Mouse (Mus musculus) liver (tissue): ENCODE measurements around the gene Ap1m2.
"Not testable (repeated sequence)": the region's sequence is repeated elsewhere in the genome, so short reads cannot be mapped to it uniquely, and the experiment has no call there.

Experiments
- DNase-seq: peaks from one replicate; pipeline ENCODE4 v3.0.0-alpha.2; 2020; ENCODE audit warnings: mixed read lengths

The Ap1m2 gene

DNA sequence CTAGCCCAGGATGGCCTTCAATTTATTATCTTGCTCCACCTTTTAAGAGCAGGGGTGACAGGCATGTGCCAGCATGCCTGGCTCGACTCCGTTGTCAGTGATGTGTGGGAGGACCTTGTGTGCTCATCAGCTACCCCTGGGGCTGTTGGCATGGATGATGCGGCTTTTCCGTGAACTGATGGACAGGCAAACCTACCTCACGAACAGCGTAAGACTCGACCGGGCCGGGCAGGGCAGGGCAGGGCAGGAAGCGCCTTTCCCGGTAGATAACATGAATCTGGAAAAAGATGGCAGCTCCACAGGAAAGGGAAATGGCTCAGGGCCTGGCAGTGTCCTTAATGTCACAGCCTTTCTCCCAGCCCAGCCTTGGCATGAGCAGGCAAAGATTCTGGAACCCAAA, 12.1 kb upstream of the Ap1m2 start:
- DNase-seq, result no peak

GRCm38 (mm10) chr9:21322917-21323297, 10.8 kb upstream of the Ap1m2 start:
- not testable (repeated sequence) for DNase-seq

DNA sequence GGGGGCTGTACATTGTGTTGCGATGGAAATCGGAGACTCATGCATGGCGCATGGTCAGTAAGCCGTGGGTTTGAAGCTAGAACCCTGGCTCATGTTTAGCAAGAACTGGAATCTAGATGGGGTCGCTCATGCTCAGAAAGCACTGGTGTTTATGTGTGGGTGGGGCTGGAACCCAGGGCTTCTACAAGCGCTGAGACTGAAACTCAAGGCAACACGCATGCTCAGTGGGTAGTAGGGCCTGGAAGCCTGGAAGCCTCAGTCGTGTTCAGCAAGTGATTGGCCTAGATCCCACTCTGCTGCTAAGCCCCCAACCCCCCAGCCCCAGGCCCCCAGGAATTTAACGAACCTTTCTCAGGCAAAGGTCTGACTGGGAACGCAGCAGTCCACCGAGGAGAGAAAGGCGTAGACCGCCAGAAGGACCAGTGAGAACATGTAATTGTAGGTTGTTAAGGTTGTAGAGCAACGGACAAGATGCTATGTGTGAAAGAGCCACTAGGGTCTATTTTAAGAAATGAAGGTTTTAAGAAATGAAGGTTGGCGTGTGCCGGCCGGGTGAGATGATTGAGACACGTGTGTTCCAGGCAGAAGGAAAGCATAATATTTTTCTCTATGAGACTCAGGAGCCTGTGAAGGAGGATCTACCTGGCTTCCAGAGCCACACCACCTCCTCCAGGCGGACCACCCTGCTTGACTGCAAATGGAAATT, 10.2 kb upstream of the Ap1m2 start:
- no peak for DNase-seq

- DNase-seq, result peak; percentile 78
Observed at GRCm38 (mm10) chr9:21321513-21321835, 9.3 kb upstream of the Ap1m2 start.

- peak; percentile 91 for DNase-seq
Observed at GRCm38 (mm10) chr9:21320619-21321512, 8.7 kb upstream of the Ap1m2 start, which contains the start of gene Slc44a2. Slc44a2 (plus strand) TSS chr9:21320698.

- DNase-seq, result no peak
Observed at GRCm38 (mm10) chr9:21320280-21320618, 8.1 kb upstream of the Ap1m2 start.

DNA sequence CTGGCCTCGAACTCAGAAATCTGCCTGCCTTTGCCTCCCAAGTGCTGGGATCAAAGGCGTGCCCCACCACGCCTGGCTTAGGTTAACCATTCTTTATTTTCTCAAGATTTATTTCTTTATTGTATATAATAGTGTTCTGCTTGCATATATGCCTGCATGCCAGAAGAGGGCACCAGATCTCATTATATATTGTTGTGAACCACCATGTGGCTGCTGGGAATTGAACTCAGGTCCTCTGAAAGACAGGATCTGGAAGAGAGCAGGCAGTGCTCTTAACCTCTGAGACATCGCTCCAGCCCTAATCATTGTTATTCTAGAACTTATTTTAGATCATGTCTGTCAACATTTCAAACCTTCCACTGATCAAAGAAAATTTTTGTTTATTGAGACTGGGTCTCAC, 7.4 kb upstream of the Ap1m2 start:
- no peak for DNase-seq

- DNase-seq, result no peak
Observed at GRCm38 (mm10) chr9:21318792-21319191, 6.7 kb upstream of the Ap1m2 start.

DNA sequence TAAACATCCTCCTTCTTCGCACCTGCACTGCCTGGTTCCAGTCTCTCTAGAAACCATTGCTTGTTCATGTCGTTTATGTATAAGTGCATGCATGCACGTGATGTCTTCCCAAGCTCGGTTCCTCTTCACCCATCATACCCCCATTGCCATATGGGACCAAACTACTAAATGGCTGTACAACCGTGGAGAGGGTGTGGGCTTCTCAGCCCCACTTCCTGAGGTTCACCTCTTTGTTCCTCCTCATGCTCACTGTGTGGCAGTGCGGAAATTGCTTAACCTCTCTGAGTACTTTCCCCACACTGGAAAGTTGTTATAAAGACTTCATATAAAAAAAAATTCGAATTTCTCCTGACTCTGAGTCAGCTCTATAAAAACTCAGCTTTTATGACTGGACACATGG, 4.6 kb upstream of the Ap1m2 start:
- DNase-seq, result no peak

- no peak for DNase-seq
Observed at GRCm38 (mm10) chr9:21315421-21315820, 3.3 kb upstream of the Ap1m2 start.

- DNase-seq, result peak; percentile 76
Observed at GRCm38 (mm10) chr9:21314367-21315140, 2.4 kb upstream of the Ap1m2 start.

- DNase-seq, result peak; percentile 93
Observed at GRCm38 (mm10) chr9:21313394-21313793, 1.3 kb upstream of the Ap1m2 start.

- DNase-seq, result no peak
Observed at GRCm38 (mm10) chr9:21311695-21312094, 442 bp downstream of the Ap1m2 start.

- DNase-seq, result no peak
Observed at GRCm38 (mm10) chr9:21309150-21309741, 2.9 kb downstream of the Ap1m2 start.

DNA sequence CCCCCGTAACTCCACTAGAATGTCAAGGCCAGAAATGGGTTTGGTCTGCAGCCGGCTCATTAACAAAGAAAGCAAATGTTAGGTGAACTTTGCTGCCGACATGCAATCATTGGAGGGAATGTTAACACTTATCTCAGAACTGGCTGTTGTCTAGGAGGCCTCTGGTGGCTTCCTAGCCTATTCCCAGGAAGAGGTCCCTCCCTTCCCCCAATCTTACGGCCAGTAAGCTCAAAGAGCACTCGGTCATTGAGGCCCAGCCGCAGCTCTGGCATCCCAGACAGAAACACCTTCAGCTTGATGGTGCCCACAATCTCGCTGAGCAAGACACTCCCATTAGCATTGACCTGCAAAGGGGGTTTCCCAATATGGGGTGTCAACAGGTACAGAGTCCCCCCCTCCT, 7.1 kb downstream of the Ap1m2 start:
- no peak for DNase-seq

DNA sequence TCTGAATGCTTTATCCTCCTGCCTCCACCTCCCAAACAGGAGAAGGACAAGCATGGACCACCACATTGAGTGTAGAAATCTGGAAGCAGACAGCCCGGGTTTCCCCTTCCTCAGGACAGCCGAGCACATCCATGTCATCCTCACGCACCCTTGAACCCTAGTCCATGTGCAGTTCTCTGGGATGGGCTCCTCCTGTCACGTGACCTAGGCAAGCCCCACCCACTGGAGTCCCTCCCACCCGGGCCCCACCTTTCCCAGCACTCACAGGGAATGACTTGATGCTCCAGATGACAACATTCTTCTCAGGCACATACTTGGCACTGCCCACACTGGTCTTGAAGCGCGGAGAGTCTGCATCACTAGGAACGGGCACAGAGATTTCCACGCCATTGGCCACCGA, 13.1 kb downstream of the Ap1m2 start:
- DNase-seq, result no peak

DNA sequence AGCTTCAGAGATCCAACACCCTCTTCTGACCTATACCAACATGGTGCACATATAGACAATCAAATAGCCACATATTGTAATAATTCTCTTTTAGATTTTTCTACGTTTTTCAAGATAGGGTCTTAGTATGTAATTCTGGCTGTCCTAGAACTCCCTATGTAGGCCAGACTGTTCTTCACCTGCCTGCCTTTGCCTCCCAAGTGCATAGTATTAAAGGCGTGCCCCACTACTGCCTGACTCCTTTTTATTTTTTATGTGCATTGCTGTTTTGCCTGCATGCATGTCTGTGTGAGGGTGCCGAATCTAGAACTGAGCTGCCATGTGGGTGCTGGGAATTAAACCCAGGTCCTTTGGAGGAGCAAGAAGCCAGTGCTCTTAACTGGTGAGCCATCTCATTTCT, 19.9 kb downstream of the Ap1m2 start:
- DNase-seq, result no peak

DNA sequence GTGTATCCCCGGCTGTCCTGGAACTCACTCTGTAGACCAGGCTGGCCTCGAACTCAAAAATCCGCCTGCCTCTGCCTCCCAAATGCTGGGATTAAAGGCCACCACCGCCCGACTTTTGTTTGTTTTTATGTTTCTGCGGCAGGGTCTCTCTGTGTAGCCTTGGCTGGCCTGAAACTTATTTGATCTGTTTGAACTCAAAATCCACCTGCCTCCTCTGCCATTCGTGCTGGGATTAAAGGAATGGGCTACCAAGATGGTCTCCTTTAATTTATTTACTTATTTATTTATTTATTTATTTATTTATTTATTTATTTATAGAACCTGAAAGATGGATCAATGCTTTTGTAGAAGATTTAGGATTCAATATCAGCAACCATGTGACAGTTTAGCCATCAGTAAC, 20.3 kb downstream of the Ap1m2 start:
- DNase-seq, result not testable (repeated sequence)

DNA sequence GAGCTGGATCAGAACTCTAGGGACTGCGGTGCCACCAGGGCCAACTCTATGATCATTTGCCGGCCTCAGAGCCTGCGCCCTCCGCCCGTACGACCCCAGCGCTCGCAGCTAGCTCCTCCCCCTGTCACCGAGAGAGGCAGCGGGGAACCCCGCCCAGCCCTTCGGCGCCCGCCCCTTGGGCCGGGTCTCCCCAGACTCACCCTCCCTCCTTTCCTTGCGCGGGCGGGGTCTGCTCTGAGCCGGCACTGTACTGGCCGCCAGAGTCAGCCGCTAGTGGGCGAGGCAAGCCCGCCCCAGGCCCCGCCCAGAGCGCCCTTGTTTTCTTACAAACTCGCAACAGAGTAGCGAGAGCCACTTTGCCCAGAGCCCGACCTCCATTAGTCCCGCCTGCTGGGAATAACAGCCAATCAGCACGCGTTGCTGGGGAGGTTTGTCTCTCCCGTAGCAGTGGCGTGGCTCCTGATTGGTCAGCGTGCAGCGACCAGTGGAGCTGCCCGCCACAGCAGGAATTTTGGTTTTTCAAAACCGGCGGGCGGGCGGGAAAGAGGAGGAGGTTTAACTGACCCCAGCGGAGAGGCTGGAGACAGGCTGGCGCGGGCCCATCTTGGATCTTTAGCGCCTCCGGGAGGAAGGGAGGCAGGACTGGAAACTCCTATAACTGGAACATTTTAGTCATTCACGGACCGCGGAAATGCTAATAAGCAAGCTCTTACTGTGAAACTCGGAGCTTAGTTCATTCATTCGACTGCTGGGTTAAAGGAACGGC, 20.9 kb downstream of the Ap1m2 start, which contains the start of gene Cdkn2d:
Gene Cdkn2d (minus strand): TSS at position 386 of the 766 bp plus-strand sequence.
- peak; percentile 100 for DNase-seq

GRCm38 (mm10) chr9:21290589-21290988, 21.5 kb downstream of the Ap1m2 start:
- DNase-seq, result no peak

GRCm38 (mm10) chr9:21289337-21289671, 22.8 kb downstream of the Ap1m2 start:
- no peak for DNase-seq
